Mouse (Mus musculus) neural tube, embryonic 11.5 days (tissue): ENCODE data around the gene Kifc1. TPM values are rescaled to one million over a fixed set of nuclear protein-coding genes. Genes with fewer than 3 reads are reported as not detected.

ENCODE experiments used
- ATAC-seq: fragments of 200-750 bp; cut with Nextera tagmentation; 2 replicates; pipeline ENCODE4 v1.8.0; 2017; ENCODE audit warnings: moderate number of reproducible peaks, mild to moderate bottlenecking, moderate TSS enrichment, moderate library complexity; ENCODE audit not compliant: insufficient read depth, low FRiP score, low TSS enrichment
- DNase-seq: peaks from one replicate; pipeline ENCODE4 v3.0.0-alpha.2; 2015; ENCODE audit warnings: low spot score
- H3K27ac ChIP-seq: fragments of 300-500 bp; sonication (generic); 2 replicates; pipeline ENCODE4 v1.5.1; 2014; ENCODE audit warnings: low read depth, mild to moderate bottlenecking, low read length
- H3K27me3 ChIP-seq: fragments of 300-500 bp; sonication (generic); 2 replicates; pipeline ENCODE4 v1.6.1; 2014; ENCODE audit warnings: mild to moderate bottlenecking, low read length, mixed read lengths; ENCODE audit not compliant: control insufficient read depth, insufficient read depth
- H3K36me3 ChIP-seq: fragments of 300-500 bp; sonication (generic); 2 replicates; pipeline ENCODE4 v1.6.1; 2014; ENCODE audit warnings: mild to moderate bottlenecking, low read length, moderate library complexity, mixed read lengths; ENCODE audit not compliant: control insufficient read depth, insufficient read depth
- H3K4me1 ChIP-seq: fragments of 300-500 bp; sonication (generic); 2 replicates; pipeline ENCODE4 v1.6.1; 2014; ENCODE audit warnings: low read length, mixed read lengths; ENCODE audit not compliant: control insufficient read depth, insufficient read depth
- H3K4me2 ChIP-seq: fragments of 300-500 bp; sonication (generic); 2 replicates; pipeline ENCODE4 v1.6.1; 2014; ENCODE audit warnings: low read depth, mild to moderate bottlenecking, moderate library complexity
- H3K4me3 ChIP-seq: fragments of 300-500 bp; sonication (generic); 2 replicates; pipeline ENCODE4 v1.5.1; 2014; ENCODE audit warnings: low read depth, low read length
- H3K9ac ChIP-seq: fragments of 300-500 bp; sonication (generic); 2 replicates; pipeline ENCODE4 v1.6.1; 2014; ENCODE audit warnings: mild to moderate bottlenecking, low read length
- H3K9me3 ChIP-seq: fragments of 300-500 bp; sonication (generic); 2 replicates; pipeline ENCODE4 v1.6.1; 2016; ENCODE audit warnings: low read length; ENCODE audit not compliant: control insufficient read depth
- WGBS: fragments of 180-500 bp; shearing (Covaris S2); extraction: QIAGEN DNeasy Blood & Tissue Kit; methylation state at CpG from one replicate; pipeline ENCODE4 v1.1.7; 2014; 5-methylcytosine and 5-hydroxymethylcytosine counted together
- polyA plus RNA-seq: library from polyadenylated mRNA; unstranded; fragments of >200 nt; fragmentation: Nextera tagmentation; extraction: Ambion mirVana; gene quantifications from 2 replicates; pipeline ENCODE4 v1.2.1, GENCODE M21; 2014

Kifc1 gene
- polyA plus RNA-seq, 1 experiment from 2014 or later: 11.0 TPM

DNA sequence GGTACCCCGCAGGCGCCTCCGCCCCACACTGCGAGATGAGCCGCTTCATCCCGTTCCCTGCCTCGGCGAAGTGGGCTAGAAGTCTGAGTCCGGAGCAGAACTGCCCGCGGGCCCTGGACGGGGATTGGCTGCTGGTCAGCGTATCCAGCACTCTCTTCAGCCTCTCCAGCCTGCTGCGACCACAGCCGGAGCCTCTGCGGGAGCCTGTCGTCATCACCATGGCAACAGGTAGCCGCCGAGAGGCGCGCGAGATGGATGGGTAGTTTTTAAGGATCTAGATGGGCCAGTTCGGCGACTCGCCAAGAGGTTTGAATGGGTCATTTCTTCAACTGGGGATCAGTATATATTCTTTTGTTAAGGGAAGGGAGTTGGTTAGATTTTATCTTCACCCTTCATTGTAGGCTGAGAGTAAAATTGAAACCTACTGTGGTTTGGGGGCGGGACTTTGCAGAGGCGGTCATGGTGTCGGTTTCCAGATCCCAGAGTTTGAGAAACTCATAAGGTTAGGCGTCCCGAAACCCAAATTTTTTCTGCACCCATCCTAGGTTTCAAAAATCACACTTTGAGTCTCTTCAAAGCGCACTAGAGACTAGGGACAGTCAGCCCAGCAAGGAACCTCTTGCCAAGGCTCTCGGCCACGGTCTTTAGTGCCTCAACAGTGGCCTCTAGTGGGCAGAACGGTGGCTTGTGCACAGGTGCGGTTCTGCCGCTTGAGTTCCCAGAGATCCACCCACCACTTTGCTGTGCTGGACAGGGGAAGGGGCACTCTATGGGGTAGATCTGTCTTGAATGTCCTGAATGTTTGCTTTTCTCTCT lies 30.0 kb upstream of the Kifc1 start:
- Histone ChIP-seq H3K4me2 (peak overlapping the region; percentile 98), H3K4me3 (peak overlapping the region; percentile 43), H3K27ac (0 out of 2 replicates have a peak overlapping the region, but pooled peaks have one; percentile 56), H3K9me3 (no peaks in the 10 kb centered on the region), H3K4me1 (peaks cover 20% of the 10 kb centered on the region), H3K9ac (peak overlapping the region; percentile 60), H3K36me3 (no peaks in the 10 kb centered on the region; the same call in 1 of the 2 replicates), H3K27me3 (no peaks in the 10 kb centered on the region)
- WGBS: under 1% methylated on average over 36 of the region's 36 CpGs
- ATAC-seq: peak; percentile 60
- DNase-seq: peak; percentile 85

DNA sequence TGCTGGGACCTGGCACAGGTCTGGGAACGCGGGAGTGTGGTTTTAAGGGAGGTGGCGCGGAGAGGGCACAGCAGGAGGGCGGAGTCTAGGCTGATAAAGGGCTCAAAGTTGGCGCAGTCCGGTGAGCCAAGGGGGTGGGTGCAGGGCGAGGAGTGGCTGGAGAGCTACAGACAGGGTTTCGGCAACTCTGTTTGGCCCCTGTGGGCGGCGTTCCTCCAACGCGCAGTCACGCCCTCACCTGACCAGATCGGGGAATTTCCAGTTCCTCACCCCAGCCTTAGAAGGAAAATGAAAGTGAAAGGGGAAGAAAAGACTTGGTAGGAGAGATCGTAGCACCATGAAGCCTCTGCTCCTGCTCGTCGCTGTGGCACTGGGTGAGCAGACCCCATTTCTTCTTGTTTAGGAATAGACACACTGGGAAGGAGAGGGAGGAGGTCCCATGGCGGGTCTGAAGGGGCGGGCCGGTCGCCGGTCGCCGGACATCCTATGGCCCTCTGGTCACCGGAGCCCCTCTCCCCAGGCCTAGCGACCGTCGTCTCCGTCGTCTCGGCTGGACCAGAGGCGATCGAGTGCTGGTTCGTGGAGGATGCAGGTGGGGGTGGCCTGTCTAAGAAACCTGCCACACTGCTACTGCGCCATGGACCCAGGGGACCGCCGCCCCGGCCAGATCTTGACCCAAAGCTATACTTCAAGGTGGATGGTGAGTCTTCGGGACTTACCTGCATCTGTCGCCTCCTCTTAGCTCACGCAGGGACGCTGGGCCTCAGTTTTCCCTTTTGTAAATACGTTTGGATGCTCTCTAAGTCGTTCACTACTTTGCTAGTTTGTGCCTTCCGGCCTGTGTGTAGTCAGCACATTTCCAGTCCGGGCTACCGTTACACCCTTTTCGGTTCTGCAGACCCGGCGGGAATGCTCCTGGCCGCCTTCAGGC lies 29.2 kb upstream of the Kifc1 start:
- Histone ChIP-seq H3K9me3 (no peaks in the 10 kb centered on the region), H3K36me3 (no peaks in the 10 kb centered on the region; the same call in 1 of the 2 replicates), H3K27me3 (no peaks in the 10 kb centered on the region), H3K9ac (peak overlapping the region; percentile 60), H3K4me3 (peak overlapping the region; percentile 43), H3K4me2 (peak overlapping the region; percentile 98), H3K4me1 (peaks cover 20% of the 10 kb centered on the region), H3K27ac (0 out of 2 replicates have a peak overlapping the region, but pooled peaks have one; percentile 56)
- WGBS: under 1% methylated on average over 52 of the region's 52 CpGs
- DNase-seq: no peak
- ATAC-seq: no peak

DNA sequence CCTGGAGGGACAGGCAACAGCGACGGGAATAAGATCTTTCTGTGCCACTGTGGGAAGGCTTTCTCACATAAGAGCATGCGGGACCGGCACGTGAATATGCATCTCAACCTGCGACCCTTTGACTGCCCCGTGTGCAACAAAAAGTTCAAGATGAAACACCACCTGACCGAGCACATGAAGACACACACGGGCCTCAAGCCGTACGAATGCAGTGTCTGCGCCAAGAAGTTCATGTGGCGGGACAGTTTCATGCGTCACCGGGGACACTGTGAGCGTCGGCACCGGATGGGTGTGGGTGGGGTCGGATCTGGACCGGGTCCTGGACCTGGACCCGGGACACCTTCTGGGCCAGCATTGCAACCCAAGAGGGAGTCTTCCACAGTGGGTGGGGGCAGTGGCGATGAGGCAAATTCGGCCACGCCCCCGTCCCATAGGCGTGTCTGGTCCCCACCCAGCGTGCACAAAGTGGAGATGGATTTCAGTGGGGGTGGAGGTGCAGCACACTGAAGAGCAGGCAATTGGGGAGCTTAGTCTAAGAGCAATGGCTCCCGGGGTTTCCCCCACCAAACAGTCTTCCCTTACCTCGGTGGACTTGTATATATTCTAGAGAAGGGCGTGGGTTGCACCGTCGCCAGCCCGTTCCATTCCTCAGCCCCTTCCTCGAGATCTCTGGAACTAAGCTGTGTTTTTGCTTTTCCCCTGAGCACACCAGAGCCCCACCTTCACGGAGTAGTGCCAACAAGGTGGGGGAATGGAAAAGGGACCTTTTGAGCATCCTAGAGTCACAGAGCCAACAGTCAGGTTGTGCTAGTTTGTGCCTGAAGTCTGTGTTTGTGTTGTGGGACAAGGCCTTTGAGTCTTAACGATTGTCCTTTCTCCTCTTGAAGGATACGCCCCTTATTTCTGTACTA lies 28.1 kb upstream of the Kifc1 start:
- ATAC-seq (no peak), DNase-seq (no peak)
- Histone ChIP-seq H3K9ac (no peak overlapping the region; the same call in 1 of the 2 replicates), H3K4me2 (peak overlapping the region; percentile 98), H3K27ac (no peak overlapping the region), H3K9me3 (no peaks in the 10 kb centered on the region), H3K27me3 (no peaks in the 10 kb centered on the region), H3K4me3 (0 out of 2 replicates have a peak overlapping the region, but pooled peaks have one; percentile 6), H3K36me3 (peaks cover 6% of the 10 kb centered on the region), H3K4me1 (peaks cover 20% of the 10 kb centered on the region)
- WGBS: 60% methylated on average over 37 of the region's 37 CpGs

DNA sequence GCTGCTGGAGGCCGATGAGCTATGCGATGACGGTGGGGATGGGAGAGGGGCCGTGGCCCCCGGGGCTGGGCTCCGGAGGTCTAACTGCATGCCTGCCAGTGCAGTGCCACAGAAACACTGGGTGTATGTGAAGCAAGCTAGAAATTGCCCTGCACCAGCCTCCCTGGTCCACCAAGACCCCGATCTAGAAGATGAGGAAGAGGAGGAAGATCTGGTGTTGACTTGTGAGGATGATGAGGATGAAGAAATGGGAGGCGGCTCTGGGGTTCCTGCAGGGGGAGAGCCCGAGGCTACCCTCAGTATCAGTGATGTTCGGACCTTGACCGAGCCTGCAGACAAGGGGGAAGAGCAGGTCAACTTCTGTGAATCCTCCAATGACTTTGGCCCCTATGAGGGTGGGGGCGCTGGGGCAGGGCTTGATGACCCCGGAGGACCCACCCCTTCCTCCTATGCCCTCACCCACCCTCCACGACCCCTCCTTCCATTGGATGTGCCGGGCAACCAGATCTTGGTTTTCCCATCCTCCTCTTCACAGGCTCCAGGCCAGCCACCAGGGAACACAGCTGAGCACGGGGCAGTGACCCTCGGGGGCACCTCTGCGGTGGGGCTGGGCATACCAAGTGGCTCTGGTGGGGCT lies 27.3 kb upstream of the Kifc1 start:
- H3K4me2 ChIP-seq: no peak overlapping the region
- H3K9me3 ChIP-seq: no peaks in the 10 kb centered on the region
- H3K27ac ChIP-seq: no peak overlapping the region
- H3K9ac ChIP-seq: no peak overlapping the region; the same call in 1 of the 2 replicates
- 85% methylated on average over 18 of the region's 18 CpGs for WGBS
- peaks cover 20% of the 10 kb centered on the region for H3K4me1 ChIP-seq
- no peaks in the 10 kb centered on the region for H3K27me3 ChIP-seq
- no peak for ATAC-seq
- 0 out of 2 replicates have a peak overlapping the region, but pooled peaks have one; percentile 6 for H3K4me3 ChIP-seq
- DNase-seq: no peak
- H3K36me3 ChIP-seq: peaks cover 11% of the 10 kb centered on the region

DNA sequence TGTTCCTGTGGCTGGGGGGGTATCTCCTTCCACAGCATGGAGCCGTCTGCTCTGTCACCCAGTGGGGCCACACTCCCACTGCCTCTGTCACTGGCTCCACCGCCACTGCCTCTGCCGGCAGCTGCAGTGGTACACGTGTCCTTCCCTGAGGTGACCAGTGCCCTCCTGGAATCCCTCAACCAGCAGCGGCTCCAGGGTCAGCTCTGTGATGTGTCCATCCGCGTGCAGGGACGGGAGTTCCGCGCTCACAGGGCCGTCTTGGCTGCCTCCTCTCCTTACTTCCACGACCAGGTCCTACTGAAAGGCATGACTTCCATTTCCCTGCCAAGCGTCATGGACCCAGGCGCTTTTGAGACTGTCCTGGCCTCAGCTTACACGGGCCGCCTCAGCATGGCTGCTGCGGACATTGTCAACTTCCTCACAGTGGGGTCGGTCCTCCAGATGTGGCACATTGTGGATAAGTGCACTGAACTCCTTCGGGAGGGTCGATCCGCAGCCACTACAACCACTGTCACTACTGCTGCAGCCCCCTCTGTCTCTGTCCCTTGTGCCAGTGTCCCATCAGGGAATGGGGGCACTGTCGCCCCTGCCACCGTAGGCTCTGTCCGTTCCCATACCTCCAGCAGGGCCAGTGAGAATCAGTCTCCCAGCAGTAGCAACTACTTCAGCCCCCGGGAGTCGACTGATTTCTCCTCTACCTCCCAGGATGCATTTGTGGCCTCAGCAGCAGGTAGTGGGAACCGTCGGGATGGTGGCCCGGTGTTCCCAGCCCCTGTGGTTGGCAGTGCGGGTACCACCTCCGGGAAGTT lies 26.6 kb upstream of the Kifc1 start:
- peaks cover 17% of the 10 kb centered on the region for H3K36me3 ChIP-seq
- ATAC-seq: no peak
- no peaks in the 10 kb centered on the region for H3K27me3 ChIP-seq
- H3K9ac ChIP-seq: no peak overlapping the region
- H3K27ac ChIP-seq: no peak overlapping the region
- H3K9me3 ChIP-seq: no peaks in the 10 kb centered on the region
- peak overlapping the region; percentile 54 for H3K4me2 ChIP-seq
- no peak for DNase-seq
- 78% methylated on average over 31 of the region's 31 CpGs for WGBS
- H3K4me1 ChIP-seq: peaks cover 20% of the 10 kb centered on the region
- peak overlapping the region; percentile 50 for H3K4me3 ChIP-seq

DNA sequence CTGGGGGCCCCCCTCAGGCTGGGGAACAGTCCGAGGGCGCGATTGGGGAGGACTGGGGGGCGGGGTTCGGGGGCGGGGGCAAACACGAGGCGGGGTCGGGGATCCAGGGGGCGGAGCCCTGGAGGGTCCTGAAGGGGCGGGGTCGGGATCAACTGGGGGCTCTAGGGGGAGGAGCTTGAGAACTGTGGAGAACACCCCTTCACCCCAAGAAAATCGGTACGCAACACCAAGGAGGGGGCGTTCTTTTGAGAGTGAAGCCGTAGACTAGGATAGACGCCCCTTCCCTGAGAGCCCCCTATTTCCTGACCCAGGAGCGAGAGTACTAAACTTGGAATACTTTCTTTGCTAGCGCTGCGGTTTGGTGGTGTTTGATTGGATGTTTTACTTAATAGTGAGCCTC lies 25.8 kb upstream of the Kifc1 start:
- DNase-seq: no peak
- Histone ChIP-seq H3K9me3 (no peaks in the 10 kb centered on the region), H3K9ac (peak overlapping the region; percentile 52), H3K4me1 (peaks cover 20% of the 10 kb centered on the region), H3K36me3 (peaks cover 23% of the 10 kb centered on the region), H3K4me2 (peak overlapping the region; percentile 54), H3K27ac (0 out of 2 replicates have a peak overlapping the region, but pooled peaks have one; percentile 63), H3K4me3 (peak overlapping the region; percentile 50), H3K27me3 (no peaks in the 10 kb centered on the region)
- 1% methylated on average over 18 of the region's 20 CpGs for WGBS
- peak; percentile 46 for ATAC-seq

DNA sequence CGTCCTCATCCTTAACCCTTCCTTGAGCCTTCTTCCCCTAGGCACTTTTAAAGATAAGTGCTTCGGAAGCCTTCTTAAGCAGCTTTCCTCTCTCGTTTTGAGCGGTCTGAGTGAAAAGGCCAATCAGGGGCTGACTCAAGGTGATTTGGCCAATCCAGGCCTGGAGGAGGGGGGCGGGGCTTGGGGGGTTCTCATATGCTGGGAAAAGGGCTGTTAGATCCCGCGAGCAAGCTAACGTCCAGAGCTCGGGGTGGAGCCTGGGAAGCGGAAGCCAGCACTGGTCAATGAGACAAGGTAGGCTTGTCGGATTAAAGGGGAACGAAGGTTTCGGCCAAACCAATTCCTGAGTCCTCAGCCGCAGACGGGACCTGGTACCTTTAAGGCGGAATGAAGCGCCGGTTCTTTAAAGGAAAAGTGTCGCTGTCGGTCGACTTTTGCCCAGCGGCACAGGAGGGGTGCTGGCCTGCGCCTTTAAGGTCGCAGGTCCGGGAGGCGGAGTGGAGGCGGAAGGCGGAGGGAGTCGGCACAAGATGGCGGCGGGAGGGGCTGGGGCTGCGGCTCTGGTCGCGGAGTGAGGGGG lies 25.3 kb upstream of the Kifc1 start, which contains the start of the genes Tapbp and Zbtb22:
TSS of gene Tapbp (plus strand) at position 229 of the 580 bp plus-strand sequence.
TSS of gene Zbtb22 (plus strand) at position 234 of the 580 bp plus-strand sequence.
- Histone ChIP-seq H3K9ac (peak within 1 kb of the TSS; percentile 52), H3K27me3 (no peaks in the 10 kb centered on the region), H3K27ac (0 out of 2 replicates have a peak within 1 kb of the TSS, but pooled peaks have one; percentile 63), H3K4me2 (peak within 1 kb of the TSS; percentile 54), H3K4me1 (peaks cover 20% of the 10 kb centered on the region), H3K4me3 (peak within 1 kb of the TSS; percentile 50), H3K36me3 (peaks cover 23% of the 10 kb centered on the region), H3K9me3 (no peaks in the 10 kb centered on the region)
- ATAC-seq: peak; percentile 89
- under 1% methylated on average over 31 of the region's 34 CpGs for WGBS
- peak; percentile 97 for DNase-seq
